Mouse (Mus musculus) kidney, embryonic 15.5 days (tissue): Measurements from ENCODE around the gene Hdac4. TPM values are rescaled to one million over a fixed set of nuclear protein-coding genes. Genes with fewer than 3 reads are reported as not detected.

Experiments
- ATAC-seq: fragments of 200-750 bp; cut with Nextera tagmentation; replicated peaks from 2 replicates; pipeline ENCODE4 v1.8.0; 2017; ENCODE audit warnings: moderate TSS enrichment; ENCODE audit not compliant: low FRiP score
- H3K27ac ChIP-seq: fragments of 300-500 bp; sonication (generic); 2 replicates; pipeline ENCODE4 v1.5.1; 2015; ENCODE audit warnings: mild to moderate bottlenecking, inconsistent platforms
- H3K27me3 ChIP-seq: fragments of 300-500 bp; sonication (generic); 2 replicates; pipeline ENCODE4 v1.6.1; 2015; ENCODE audit warnings: inconsistent platforms
- H3K36me3 ChIP-seq: fragments of 300-500 bp; sonication (generic); 2 replicates; pipeline ENCODE4 v1.6.1; 2015; ENCODE audit warnings: inconsistent platforms
- H3K4me1 ChIP-seq: fragments of 300-500 bp; sonication (generic); 2 replicates; pipeline ENCODE4 v1.6.1; 2015; ENCODE audit warnings: inconsistent platforms
- H3K4me2 ChIP-seq: fragments of 300-500 bp; sonication (generic); 2 replicates; pipeline ENCODE4 v1.6.1; 2015; ENCODE audit warnings: moderate library complexity, mild to moderate bottlenecking, inconsistent platforms
- H3K4me3 ChIP-seq: fragments of 300-500 bp; sonication (generic); replicated peaks from 2 replicates; pipeline ENCODE4 v1.5.1; 2015; ENCODE audit warnings: mild to moderate bottlenecking, inconsistent platforms
- H3K9ac ChIP-seq: fragments of 300-500 bp; sonication (generic); 2 replicates; pipeline ENCODE4 v1.6.1; 2015; ENCODE audit warnings: mild to moderate bottlenecking, inconsistent platforms
- H3K9me3 ChIP-seq: fragments of 300-500 bp; sonication (generic); replicated peaks from 2 replicates; pipeline ENCODE4 v1.6.1; 2016; ENCODE audit warnings: inconsistent platforms
- whole genome bisulfite sequencing: fragments of 180-500 bp; shearing (Covaris S2); methylation state at CpG from one replicate; pipeline ENCODE4 v1.1.7; 2015; ENCODE audit warnings: mixed read lengths; 5-methylcytosine and 5-hydroxymethylcytosine counted together
- polyA plus RNA-seq: library from polyadenylated mRNA; unstranded; fragments of >200 nt; fragmentation: Nextera tagmentation; extraction: Ambion mirVana; gene quantifications from 2 replicates; pipeline ENCODE4 v1.2.1, GENCODE M21; 2015

Gene Hdac4
- polyA plus RNA-seq, 1 experiment from 2014 or later, result 18.1 TPM

- H3K9ac ChIP-seq, result no peak overlapping the region
- H3K4me1 ChIP-seq, result peaks cover 42% of the 10 kb centered on the region
- no peak overlapping the region for H3K27ac ChIP-seq
- no peak overlapping the region for H3K4me3 ChIP-seq
- no peaks in the 10 kb centered on the region for H3K9me3 ChIP-seq
- no peak for ATAC-seq
- H3K36me3 ChIP-seq, result no peaks in the 10 kb centered on the region
- no peak overlapping the region for H3K4me2 ChIP-seq
- 88% methylated on average over 5 of the region's 5 CpGs for WGBS
- no peaks in the 10 kb centered on the region for H3K27me3 ChIP-seq
Observed at GRCm38 (mm10) chr1:91915961-91916360, 279.5 kb downstream of the Hdac4 start.

GRCm38 (mm10) chr1:91914648-91915047 is 280.9 kb downstream of the Hdac4 start:
- Histone ChIP-seq H3K9ac (no peak overlapping the region), H3K36me3 (no peaks in the 10 kb centered on the region), H3K9me3 (no peaks in the 10 kb centered on the region), H3K27ac (peak overlapping the region; percentile 41; the same call in 1 of the 2 replicates), H3K4me2 (no peak overlapping the region), H3K4me3 (no peak overlapping the region), H3K4me1 (peaks cover 40% of the 10 kb centered on the region), H3K27me3 (no peaks in the 10 kb centered on the region)
- 34% methylated on average over 3 of the region's 3 CpGs for WGBS
- ATAC-seq, result 0 out of 2 replicates have a peak, but pooled peaks have one; percentile 10

- peaks cover 40% of the 10 kb centered on the region for H3K4me1 ChIP-seq
- H3K27me3 ChIP-seq, result 0 out of 2 replicates have a peak, but pooled peaks cover 3% of the 10 kb centered on the region
- ATAC-seq, result no peak
- H3K9ac ChIP-seq, result no peak overlapping the region
- no peaks in the 10 kb centered on the region for H3K36me3 ChIP-seq
- WGBS, result 50% methylated on average over 6 of the region's 6 CpGs
- H3K4me2 ChIP-seq, result no peak overlapping the region
- no peak overlapping the region for H3K27ac ChIP-seq
- no peak overlapping the region for H3K4me3 ChIP-seq
- no peaks in the 10 kb centered on the region for H3K9me3 ChIP-seq
Observed at GRCm38 (mm10) chr1:91913850-91914249, 281.6 kb downstream of the Hdac4 start.

GRCm38 (mm10) chr1:91912227-91913119 is 283.0 kb downstream of the Hdac4 start:
- Histone ChIP-seq H3K4me2 (no peak overlapping the region), H3K4me3 (no peak overlapping the region), H3K9me3 (no peaks in the 10 kb centered on the region), H3K27ac (peak overlapping the region; percentile 66), H3K27me3 (0 out of 2 replicates have a peak, but pooled peaks cover 3% of the 10 kb centered on the region), H3K9ac (no peak overlapping the region), H3K4me1 (peaks cover 35% of the 10 kb centered on the region), H3K36me3 (no peaks in the 10 kb centered on the region)
- peak; percentile 31 for ATAC-seq
- WGBS, result 51% methylated on average over 10 of the region's 10 CpGs

GRCm38 (mm10) chr1:91905268-91905667 is 290.2 kb downstream of the Hdac4 start:
- 83% methylated on average over 6 of the region's 6 CpGs for WGBS
- Histone ChIP-seq H3K36me3 (no peaks in the 10 kb centered on the region), H3K4me3 (no peak overlapping the region), H3K4me1 (peaks cover 7% of the 10 kb centered on the region; the same call in 1 of the 2 replicates), H3K9ac (no peak overlapping the region), H3K4me2 (no peak overlapping the region), H3K27me3 (0 out of 2 replicates have a peak, but pooled peaks cover 3% of the 10 kb centered on the region), H3K27ac (no peak overlapping the region), H3K9me3 (no peaks in the 10 kb centered on the region)
- ATAC-seq, result no peak

GRCm38 (mm10) chr1:91903241-91903981 is 292.1 kb downstream of the Hdac4 start:
- Histone ChIP-seq H3K27me3 (no peaks in the 10 kb centered on the region), H3K36me3 (no peaks in the 10 kb centered on the region), H3K9me3 (no peaks in the 10 kb centered on the region), H3K4me2 (no peak overlapping the region), H3K9ac (no peak overlapping the region), H3K4me1 (peaks cover 7% of the 10 kb centered on the region; the same call in 1 of the 2 replicates), H3K27ac (no peak overlapping the region), H3K4me3 (no peak overlapping the region)
- 71% methylated on average over 8 of the region's 8 CpGs for WGBS
- no peak for ATAC-seq

GRCm38 (mm10) chr1:91897078-91897477 is 298.4 kb downstream of the Hdac4 start:
- ATAC-seq, result no peak
- H3K9me3 ChIP-seq, result no peaks in the 10 kb centered on the region
- H3K9ac ChIP-seq, result no peak overlapping the region
- no peak overlapping the region for H3K4me3 ChIP-seq
- 85% methylated on average over 2 of the region's 2 CpGs for WGBS
- H3K36me3 ChIP-seq, result no peaks in the 10 kb centered on the region
- H3K27me3 ChIP-seq, result no peaks in the 10 kb centered on the region
- no peak overlapping the region for H3K4me2 ChIP-seq
- H3K27ac ChIP-seq, result no peak overlapping the region
- H3K4me1 ChIP-seq, result no peaks in the 10 kb centered on the region

GRCm38 (mm10) chr1:91894286-91894685 is 301.2 kb downstream of the Hdac4 start:
- Histone ChIP-seq H3K9me3 (no peaks in the 10 kb centered on the region), H3K27me3 (no peaks in the 10 kb centered on the region), H3K4me1 (no peaks in the 10 kb centered on the region), H3K4me3 (no peak overlapping the region), H3K27ac (no peak overlapping the region), H3K4me2 (no peak overlapping the region), H3K36me3 (no peaks in the 10 kb centered on the region), H3K9ac (no peak overlapping the region)
- ATAC-seq, result no peak
- WGBS, result 87% methylated on average over 5 of the region's 5 CpGs

- 86% methylated on average over 11 of the region's 11 CpGs for WGBS
- Histone ChIP-seq H3K9ac (no peak overlapping the region), H3K4me3 (no peak overlapping the region), H3K36me3 (no peaks in the 10 kb centered on the region), H3K27ac (no peak overlapping the region), H3K27me3 (no peaks in the 10 kb centered on the region), H3K9me3 (no peaks in the 10 kb centered on the region), H3K4me1 (no peaks in the 10 kb centered on the region), H3K4me2 (no peak overlapping the region)
- ATAC-seq, result no peak
Observed at GRCm38 (mm10) chr1:91893598-91893997, 301.9 kb downstream of the Hdac4 start.

- Histone ChIP-seq H3K27me3 (peaks cover 15% of the 10 kb centered on the region; the same call in 1 of the 2 replicates), H3K9me3 (no peaks in the 10 kb centered on the region; the same call in 1 of the 2 replicates), H3K36me3 (no peaks in the 10 kb centered on the region), H3K4me3 (no peak overlapping the region), H3K4me1 (peaks cover 11% of the 10 kb centered on the region; the same call in 1 of the 2 replicates), H3K4me2 (no peak overlapping the region), H3K9ac (no peak overlapping the region), H3K27ac (0 out of 2 replicates have a peak overlapping the region, but pooled peaks have one; percentile 35)
- 42% methylated on average over 5 of the region's 5 CpGs for WGBS
- ATAC-seq, result no peak; the same call in 1 of the 2 replicates
Observed at GRCm38 (mm10) chr1:91883115-91883514, 312.4 kb downstream of the Hdac4 start.

GRCm38 (mm10) chr1:91880899-91881298 is 314.6 kb downstream of the Hdac4 start:
- no peak overlapping the region for H3K9ac ChIP-seq
- peaks cover 13% of the 10 kb centered on the region; the same call in 1 of the 2 replicates for H3K4me1 ChIP-seq
- H3K4me2 ChIP-seq, result no peak overlapping the region
- H3K9me3 ChIP-seq, result no peaks in the 10 kb centered on the region; the same call in 1 of the 2 replicates
- ATAC-seq, result 0 out of 2 replicates have a peak, but pooled peaks have one; percentile 25
- no peaks in the 10 kb centered on the region for H3K36me3 ChIP-seq
- 41% methylated on average over 8 of the region's 8 CpGs for WGBS
- no peak overlapping the region for H3K4me3 ChIP-seq
- H3K27me3 ChIP-seq, result peaks cover 25% of the 10 kb centered on the region; the same call in 1 of the 2 replicates
- H3K27ac ChIP-seq, result no peak overlapping the region

- Histone ChIP-seq H3K9ac (no peak overlapping the region), H3K9me3 (no peaks in the 10 kb centered on the region; the same call in 1 of the 2 replicates), H3K27me3 (peaks cover 30% of the 10 kb centered on the region; the same call in 1 of the 2 replicates), H3K4me2 (no peak overlapping the region), H3K4me3 (no peak overlapping the region), H3K4me1 (peaks cover 16% of the 10 kb centered on the region), H3K36me3 (no peaks in the 10 kb centered on the region), H3K27ac (no peak overlapping the region)
- ATAC-seq, result no peak
- 82% methylated on average over 12 of the region's 12 CpGs for WGBS
Observed at GRCm38 (mm10) chr1:91880156-91880555, 315.3 kb downstream of the Hdac4 start.
